Mouse (Mus musculus) T-helper 2 cell (primary cell): ENCODE measurements at regions not wholly inside any gene's neighbourhood (a gene's known extent, or its start where the extent isn't known, plus 50 kb on each side); places are given as distances from the start of the nearest gene placed in this dataset.

Experiments used
- in situ Hi-C: fragments of 300-600 bp; cut with MboI, MseI; formaldehyde crosslinking; loops from one replicate; pipeline ENCODE4 v1.15.1; 2025; ENCODE audit warnings: high pct_unique_total_duplicates

- in situ Hi-C loops, result no loop called here
Measured at GRCm38 (mm10) chr5:39040467-39040866, 163.9 kb upstream of the Clnk start.

- in situ Hi-C loops, result no loop called here
Measured at GRCm38 (mm10) chr5:39023241-39023640, 146.6 kb upstream of the Clnk start.

GRCm38 (mm10) chr5:39000643-39001042 is 124.0 kb upstream of the Clnk start:
- in situ Hi-C loops, result no loop called here

GRCm38 (mm10) chr5:38999700-39000099 is 123.1 kb upstream of the Clnk start:
- in situ Hi-C loops, result no loop called here

GRCm38 (mm10) chr5:38972397-38973159 is 96.0 kb upstream of the Clnk start:
- in situ Hi-C loops, result no loop called here

GRCm38 (mm10) chr5:38970497-38970896 is 93.9 kb upstream of the Clnk start:
- in situ Hi-C loops, result no loop called here

GRCm38 (mm10) chr5:38967010-38967409 is 90.4 kb upstream of the Clnk start:
- in situ Hi-C loops, result no loop called here

- in situ Hi-C loops, result no loop called here
Measured at GRCm38 (mm10) chr5:38964445-38964844, 87.8 kb upstream of the Clnk start.

GRCm38 (mm10) chr5:38950520-38951288 is 74.1 kb upstream of the Clnk start:
- in situ Hi-C loops, result no loop called here

- in situ Hi-C loops, result loop anchor here (10.0 kb wide), 1 partner anchor 1311 kb away; no protein-coding TSS in a partner anchor
Measured at GRCm38 (mm10) chr5:38945903-38946686, 69.5 kb upstream of the Clnk start.

GRCm38 (mm10) chr5:38932382-38933079 is 55.9 kb upstream of the Clnk start:
- in situ Hi-C loops, result no loop called here

- in situ Hi-C loops, result no loop called here
Measured at GRCm38 (mm10) chr5:38927051-38927450, 50.4 kb upstream of the Clnk start.
